Mouse (Mus musculus) spleen, adult 12 weeks (tissue): ENCODE results near the gene Foxn3.

Experiments
- DNase-seq: peaks from one replicate; pipeline ENCODE4 v3.0.0; 2022; ENCODE audit warnings: low spot score

The Foxn3 gene

DNA sequence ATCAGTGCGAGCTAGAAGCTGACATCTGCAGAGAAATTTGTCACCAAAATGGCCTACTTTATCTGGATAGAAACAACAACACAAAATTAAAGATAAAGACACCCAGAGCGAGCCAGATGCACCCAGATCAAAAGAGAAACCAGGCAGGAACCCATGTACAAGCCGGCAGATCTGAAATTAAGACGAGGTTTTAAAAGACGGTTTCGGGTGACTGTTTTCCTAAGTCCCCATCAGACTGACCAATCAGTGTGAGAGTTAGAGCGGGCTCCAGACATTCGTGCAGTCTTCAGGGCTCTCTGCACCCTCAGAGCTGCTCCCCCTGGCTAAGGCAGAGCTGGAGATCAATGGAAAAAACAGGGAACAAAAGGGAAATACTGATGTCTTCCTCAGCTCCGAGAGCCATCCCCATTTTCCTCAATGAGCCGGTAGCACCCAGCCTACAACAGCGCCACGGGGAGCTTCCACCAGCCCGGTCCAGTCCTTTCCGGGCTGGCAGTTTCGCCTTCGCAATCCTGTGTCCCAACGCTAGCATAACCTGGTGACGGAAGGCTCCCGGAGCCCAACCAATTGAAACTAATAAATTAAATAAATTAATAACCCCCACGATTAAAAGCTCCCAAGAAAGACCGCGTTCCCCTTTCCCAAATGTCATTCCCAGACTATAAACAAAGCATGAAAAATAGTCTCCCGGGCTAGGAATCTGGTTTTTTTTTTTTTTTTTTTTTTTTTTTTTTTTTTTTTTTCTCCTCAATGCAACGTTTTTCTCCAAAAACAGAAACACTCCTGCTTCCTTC is 1.1 kb downstream of the Foxn3 start:
- peak; percentile 35 for DNase-seq

- no peak for DNase-seq
These were observed 2.0 kb downstream of the Foxn3 start for GRCm38 (mm10) chr12:99561333-99561766.

DNA sequence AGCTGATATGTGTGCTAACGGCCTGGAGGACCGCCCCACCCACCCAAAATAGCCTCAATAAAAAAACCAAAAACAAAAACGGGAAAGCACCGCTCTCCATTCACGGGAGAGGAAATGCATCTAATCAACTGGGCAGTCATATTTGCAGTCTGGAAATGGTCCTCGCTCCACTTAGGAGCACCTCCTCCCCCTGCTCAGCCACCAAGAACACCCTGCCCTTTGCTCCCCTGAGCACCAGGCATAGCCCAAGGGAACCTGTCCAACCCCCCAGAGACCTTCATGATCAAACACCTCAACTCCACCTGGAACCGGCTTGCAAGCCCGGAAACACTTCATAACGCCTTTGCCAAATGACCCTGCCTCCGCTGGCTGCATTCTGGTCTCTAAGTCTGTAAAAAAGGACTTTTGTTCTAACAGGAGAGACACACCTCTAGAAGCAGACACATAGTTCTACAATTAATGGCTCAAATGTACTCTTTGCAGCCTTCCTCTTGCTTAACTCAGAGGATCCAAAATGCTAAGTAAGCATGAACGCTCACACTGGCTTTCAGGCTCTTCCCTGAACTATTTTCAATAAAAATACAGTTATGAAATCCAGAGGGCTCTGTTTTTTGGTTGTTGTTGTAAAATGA is 2.6 kb downstream of the Foxn3 start:
- peak; percentile 3 for DNase-seq

GRCm38 (mm10) chr12:99559483-99559882 is 3.9 kb downstream of the Foxn3 start:
- no peak for DNase-seq

DNA sequence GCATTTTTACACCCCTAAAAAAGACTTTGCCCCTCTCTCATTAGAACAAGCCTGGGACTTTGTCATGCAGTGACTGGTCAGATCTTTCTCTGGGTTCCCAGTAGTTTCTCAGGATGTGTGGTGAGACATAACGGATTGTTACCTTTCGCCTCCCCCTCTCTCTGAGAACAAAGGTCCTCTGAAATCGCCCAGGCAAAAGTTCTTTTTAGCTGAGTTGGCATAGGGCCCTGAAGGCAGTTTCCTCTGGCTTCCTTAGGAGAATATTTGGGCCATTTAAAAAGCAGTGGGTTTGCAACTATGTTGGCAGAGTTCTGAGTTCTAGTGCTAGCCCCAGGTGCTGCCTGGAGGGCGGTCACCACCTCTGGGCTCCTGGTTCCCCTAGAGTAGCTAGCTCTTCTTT is 4.9 kb downstream of the Foxn3 start:
- DNase-seq: no peak

DNA sequence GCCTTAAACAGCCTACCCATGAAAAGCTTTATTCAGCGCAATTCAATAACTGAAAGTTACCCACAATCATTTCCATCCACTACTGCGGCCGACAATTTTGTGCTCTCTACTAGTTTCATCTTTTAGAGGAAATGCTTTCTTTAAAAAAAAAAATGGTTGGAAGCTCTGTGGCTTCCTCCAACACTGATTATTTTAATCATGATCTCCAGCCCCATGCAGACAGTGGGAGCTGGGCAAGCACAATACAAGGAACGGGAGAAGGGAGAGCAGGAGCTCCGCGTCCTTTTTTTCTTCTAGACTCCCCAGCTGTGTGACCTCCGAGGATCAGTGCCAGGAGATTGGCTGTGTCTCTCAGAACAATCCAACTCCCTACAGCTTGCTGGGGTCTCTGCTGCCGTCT is 5.9 kb downstream of the Foxn3 start:
- DNase-seq: no peak

- no peak for DNase-seq
These were observed 12.8 kb downstream of the Foxn3 start for GRCm38 (mm10) chr12:99550629-99551028.

DNA sequence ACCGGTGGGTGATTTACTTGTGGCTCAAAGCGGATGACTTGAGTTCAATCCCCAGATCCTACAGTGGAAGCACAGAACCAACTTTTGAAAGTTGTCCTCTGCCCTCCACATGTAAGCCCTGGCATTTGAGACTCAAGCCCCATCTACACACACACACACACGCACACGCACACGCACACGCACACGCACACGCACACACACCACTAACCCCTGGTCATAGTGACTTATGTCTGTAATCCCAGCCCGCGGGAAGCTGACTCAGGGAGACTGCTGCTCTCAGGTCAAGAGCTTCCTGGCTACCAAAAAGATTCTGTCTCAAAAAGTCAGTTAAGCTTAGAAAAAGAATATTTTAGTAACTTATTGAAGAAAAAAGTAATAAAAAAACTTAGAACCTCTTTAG is 13.6 kb downstream of the Foxn3 start:
- no peak for DNase-seq

- no peak for DNase-seq
These were observed 15.0 kb downstream of the Foxn3 start for GRCm38 (mm10) chr12:99548419-99548818.

DNA sequence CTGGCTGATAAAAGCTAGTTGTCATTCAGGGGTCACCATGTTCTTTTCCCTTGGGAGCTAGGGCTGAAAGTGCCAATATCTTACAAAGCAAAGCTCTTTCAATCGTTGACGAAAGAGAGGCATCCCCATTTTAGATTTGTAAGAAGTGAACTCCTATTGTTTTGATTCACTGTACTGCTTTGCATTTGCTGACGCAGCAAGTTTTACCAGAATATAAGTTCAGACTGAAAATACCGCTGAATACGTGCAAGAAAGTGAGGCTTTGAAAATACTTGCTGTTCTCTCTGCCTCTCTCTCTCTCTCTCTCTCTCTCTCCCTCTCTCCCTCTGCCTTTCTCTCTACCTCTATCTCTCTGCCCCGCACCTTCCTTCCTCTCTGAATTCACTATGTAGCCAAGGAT is 16.1 kb downstream of the Foxn3 start:
- DNase-seq: no peak

DNA sequence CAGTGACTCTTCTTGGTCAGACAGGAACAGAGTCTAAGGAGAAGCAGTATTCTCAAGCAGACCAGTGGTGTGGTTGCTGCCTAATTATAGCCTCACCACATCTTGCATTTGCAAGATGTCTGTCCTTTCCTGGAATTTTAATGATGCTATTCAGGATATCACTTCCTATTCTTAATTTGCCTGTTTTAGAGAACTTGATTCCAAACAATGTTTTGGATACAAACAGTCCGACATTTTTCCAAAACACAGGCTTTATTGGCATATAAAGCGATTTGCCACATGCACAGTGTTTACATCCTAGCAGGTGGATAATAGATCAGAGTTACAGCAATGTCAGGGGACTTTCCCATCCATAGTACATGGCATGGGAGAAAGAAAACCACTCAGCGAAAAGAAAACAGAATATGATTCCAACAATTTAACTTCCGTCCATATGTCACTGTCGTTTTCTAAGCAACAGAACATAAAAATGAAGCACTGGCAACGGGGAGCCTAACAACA is 18.1 kb downstream of the Foxn3 start:
- no peak for DNase-seq

DNA sequence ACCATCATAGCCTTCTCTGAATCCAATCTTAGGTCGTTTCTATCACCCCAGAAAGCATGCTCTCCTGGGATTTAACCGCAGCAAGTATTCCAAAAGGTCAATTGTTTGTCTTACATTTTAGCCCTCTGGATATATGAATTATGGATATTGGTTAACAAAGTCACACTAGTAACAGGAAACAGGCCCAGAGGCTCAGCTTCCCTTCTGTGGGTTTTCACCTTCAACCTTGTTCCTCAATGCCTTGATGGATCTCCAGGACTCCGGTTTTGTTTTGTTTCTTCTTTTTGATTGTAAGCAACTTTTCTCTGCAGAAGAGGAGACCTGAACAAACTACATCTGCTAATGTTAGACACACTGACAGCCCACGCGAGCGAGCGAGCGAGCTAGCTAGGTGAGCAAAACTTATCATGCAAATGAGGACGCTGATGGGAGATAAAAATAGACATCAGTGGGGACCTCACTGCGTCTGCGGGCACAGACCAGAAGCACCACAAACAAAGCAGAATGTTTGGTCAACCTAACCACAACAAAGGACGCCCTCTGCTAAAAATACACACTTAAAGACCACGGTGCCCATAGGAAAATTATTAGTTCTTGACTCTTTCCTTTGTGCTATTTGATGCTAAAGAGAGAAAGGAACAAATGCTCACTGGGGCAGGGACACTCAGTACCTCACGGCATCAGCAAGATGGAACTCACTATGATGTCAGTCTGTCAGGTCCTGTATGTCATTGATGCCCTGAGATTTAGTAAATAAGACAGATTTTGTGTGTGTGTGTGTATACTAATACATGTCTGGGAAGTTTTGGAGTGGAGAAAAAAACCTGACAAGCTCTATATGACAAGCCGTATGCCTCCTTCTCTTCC is 18.9 kb downstream of the Foxn3 start:
- DNase-seq: peak; percentile 5

DNA sequence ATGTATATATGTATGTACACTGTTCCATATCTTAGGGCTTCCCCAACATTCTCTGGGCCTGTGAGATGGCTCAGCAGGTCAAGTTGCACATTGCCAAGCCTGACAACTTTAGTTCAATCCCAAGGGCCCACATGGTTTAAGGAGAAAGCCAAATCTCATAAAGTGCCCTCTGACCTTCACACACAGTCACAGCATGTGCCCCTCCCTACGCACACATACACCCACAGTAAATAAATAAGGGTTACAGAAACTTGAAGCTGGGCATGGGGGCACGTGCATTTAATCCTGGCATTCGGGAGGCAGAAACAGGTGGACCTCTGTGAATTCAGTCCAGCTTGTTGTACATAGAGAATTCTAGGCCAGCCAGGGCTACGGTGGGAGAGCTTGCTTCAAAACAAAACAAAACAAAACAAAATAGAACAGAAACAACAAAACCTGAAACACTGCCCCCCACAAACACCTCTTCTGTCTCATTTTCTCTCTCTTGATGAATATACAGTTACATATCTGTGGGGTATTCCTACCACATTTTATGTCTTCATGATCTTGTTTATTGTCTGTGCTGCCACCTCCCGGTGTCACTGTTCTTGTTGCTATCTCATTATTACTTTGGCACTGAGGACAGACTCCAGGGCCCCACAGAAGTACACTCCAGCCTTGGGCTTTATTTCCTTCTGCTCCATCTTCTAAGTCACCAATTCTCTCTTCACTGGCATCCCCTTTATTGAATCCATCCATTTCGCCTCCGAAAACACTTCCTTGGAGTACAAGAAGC is 19.8 kb downstream of the Foxn3 start:
- DNase-seq: no peak

- DNase-seq: no peak
These were observed 23.2 kb downstream of the Foxn3 start for GRCm38 (mm10) chr12:99540201-99540600.

GRCm38 (mm10) chr12:99537316-99537715 is 26.1 kb downstream of the Foxn3 start:
- DNase-seq: no peak

- DNase-seq: no peak
These were observed 27.0 kb downstream of the Foxn3 start for GRCm38 (mm10) chr12:99536426-99536825.

- no peak for DNase-seq
These were observed 31.0 kb downstream of the Foxn3 start for GRCm38 (mm10) chr12:99532342-99532741.

- DNase-seq: no peak
These were observed 33.5 kb downstream of the Foxn3 start for GRCm38 (mm10) chr12:99529687-99530411.

- no peak for DNase-seq
These were observed 34.4 kb downstream of the Foxn3 start for GRCm38 (mm10) chr12:99528958-99529357.

DNA sequence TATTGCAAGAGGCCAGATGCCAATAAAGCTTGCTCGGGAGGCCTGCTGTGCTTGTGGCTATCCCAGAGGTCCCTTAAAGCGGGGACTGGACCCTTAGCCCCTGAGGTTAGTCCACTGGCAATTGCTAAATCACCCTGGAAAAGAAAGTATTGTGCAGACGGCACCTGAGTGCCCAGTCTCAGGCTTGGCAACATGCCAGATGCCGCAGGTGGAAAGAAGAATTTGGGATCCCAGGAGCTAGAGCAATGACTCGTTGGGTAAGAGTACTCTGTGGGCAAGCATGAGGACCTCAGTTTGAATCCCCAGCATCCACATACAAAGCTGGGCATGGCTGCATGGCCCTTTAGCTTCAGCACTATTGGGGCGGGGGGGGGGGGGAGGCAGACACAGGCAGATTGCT is 35.9 kb downstream of the Foxn3 start:
- DNase-seq: no peak

GRCm38 (mm10) chr12:99526571-99527140 is 36.7 kb downstream of the Foxn3 start:
- DNase-seq: no peak
